Mouse (Mus musculus) testis, adult 2 months (tissue): Measurements from ENCODE around the gene Sema4d. TPM values are rescaled to one million over a fixed set of nuclear protein-coding genes. Genes with fewer than 3 reads are reported as not detected.

Experiments
- H3K27ac ChIP-seq: fragments of 200-500 bp; 2 replicates; pipeline ENCODE4 v1.5.1; 2012; ENCODE audit warnings: low read depth, low read length; ENCODE audit not compliant: control insufficient read depth, insufficient read depth
- H3K27me3 ChIP-seq: fragments of 200-500 bp; 2 replicates; pipeline ENCODE4 v1.6.1; 2012; ENCODE audit warnings: mild to moderate bottlenecking, low read length, moderate library complexity; ENCODE audit not compliant: control insufficient read depth, insufficient read depth
- H3K36me3 ChIP-seq: fragments of 200-500 bp; 2 replicates; pipeline ENCODE4 v1.6.1; 2012; ENCODE audit warnings: mild to moderate bottlenecking, low read length; ENCODE audit not compliant: control insufficient read depth, insufficient read depth
- H3K4me1 ChIP-seq: fragments of 200-500 bp; 2 replicates; pipeline ENCODE4 v1.6.1; 2012; ENCODE audit warnings: low read length; ENCODE audit not compliant: control insufficient read depth, insufficient read depth
- H3K4me3 ChIP-seq: fragments of 200-500 bp; 2 replicates; pipeline ENCODE4 v1.5.1; 2012; ENCODE audit warnings: low read depth, mild to moderate bottlenecking, low read length, moderate library complexity, mixed read lengths; ENCODE audit not compliant: control insufficient read depth
- CTCF ChIP-seq: fragments of 200-500 bp; IDR thresholded peaks from 2 replicates; pipeline ENCODE4 v1.5.1; 2012; ENCODE audit warnings: low read depth, mild to moderate bottlenecking, inconsistent platforms, low read length, moderate library complexity; ENCODE audit not compliant: control insufficient read depth, insufficient read depth, insufficient replicate concordance
- POLR2A ChIP-seq: fragments of 200-500 bp; IDR thresholded peaks from 2 replicates; pipeline ENCODE4 v1.6.1; 2012; ENCODE audit warnings: low read depth, mild to moderate bottlenecking, inconsistent platforms, low read length, moderate library complexity; ENCODE audit not compliant: control insufficient read depth
- polyA plus RNA-seq: library from polyadenylated mRNA; depleted of rRNA; stranded (reverse); fragments of >200 nt; gene quantifications from 2 replicates; pipeline ENCODE4 v1.2.3, GENCODE M21; 2012

Sema4d gene
- polyA plus RNA-seq, 1 experiment: 1.4 TPM

GRCm38 (mm10) chr13:51737949-51738513 is 55.5 kb downstream of the Sema4d start:
- no peak overlapping the region for H3K27ac ChIP-seq
- TF ChIP-seq CTCF: no peak
- TF ChIP-seq POLR2A: no peak
- H3K4me3 ChIP-seq: no peak overlapping the region
- H3K27me3 ChIP-seq: no peaks in the 10 kb centered on the region
- H3K36me3 ChIP-seq: no peaks in the 10 kb centered on the region
- no peaks in the 10 kb centered on the region; the same call in 1 of the 2 replicates for H3K4me1 ChIP-seq

GRCm38 (mm10) chr13:51737033-51737948 is 56.3 kb downstream of the Sema4d start:
- no peak overlapping the region for H3K4me3 ChIP-seq
- H3K27me3 ChIP-seq: no peaks in the 10 kb centered on the region
- H3K36me3 ChIP-seq: no peaks in the 10 kb centered on the region
- no peak for TF ChIP-seq POLR2A
- TF ChIP-seq CTCF: no peak
- H3K27ac ChIP-seq: no peak overlapping the region
- no peaks in the 10 kb centered on the region; the same call in 1 of the 2 replicates for H3K4me1 ChIP-seq

- Histone ChIP-seq H3K4me3 (no peak overlapping the region), H3K27ac (no peak overlapping the region), H3K27me3 (no peaks in the 10 kb centered on the region), H3K36me3 (no peaks in the 10 kb centered on the region), H3K4me1 (no peaks in the 10 kb centered on the region; the same call in 1 of the 2 replicates)
- TF ChIP-seq POLR2A: no peak
- TF ChIP-seq CTCF: no peak
Measured at GRCm38 (mm10) chr13:51736007-51736911, 57.3 kb downstream of the Sema4d start.

- no peaks in the 10 kb centered on the region; the same call in 1 of the 2 replicates for H3K4me1 ChIP-seq
- no peaks in the 10 kb centered on the region for H3K36me3 ChIP-seq
- H3K27me3 ChIP-seq: no peaks in the 10 kb centered on the region
- H3K4me3 ChIP-seq: no peak overlapping the region
- TF ChIP-seq POLR2A: no peak
- TF ChIP-seq CTCF: no peak
- no peak overlapping the region for H3K27ac ChIP-seq
Measured at GRCm38 (mm10) chr13:51734556-51734955, 59.0 kb downstream of the Sema4d start.

- H3K36me3 ChIP-seq: no peaks in the 10 kb centered on the region
- TF ChIP-seq CTCF (no peak), POLR2A (no peak)
- no peaks in the 10 kb centered on the region; the same call in 1 of the 2 replicates for H3K4me1 ChIP-seq
- H3K27ac ChIP-seq: no peak overlapping the region
- no peak overlapping the region for H3K4me3 ChIP-seq
- no peaks in the 10 kb centered on the region for H3K27me3 ChIP-seq
Measured at GRCm38 (mm10) chr13:51732097-51732664, 61.4 kb downstream of the Sema4d start.

GRCm38 (mm10) chr13:51731474-51731873 is 62.1 kb downstream of the Sema4d start:
- Histone ChIP-seq H3K36me3 (no peaks in the 10 kb centered on the region), H3K27me3 (no peaks in the 10 kb centered on the region), H3K4me1 (no peaks in the 10 kb centered on the region), H3K4me3 (no peak overlapping the region), H3K27ac (no peak overlapping the region)
- TF ChIP-seq CTCF (no peak), POLR2A (no peak)

GRCm38 (mm10) chr13:51729887-51730361 is 63.6 kb downstream of the Sema4d start:
- H3K4me1 ChIP-seq: no peaks in the 10 kb centered on the region
- no peak for TF ChIP-seq CTCF
- TF ChIP-seq POLR2A: no peak
- no peaks in the 10 kb centered on the region for H3K36me3 ChIP-seq
- no peaks in the 10 kb centered on the region for H3K27me3 ChIP-seq
- no peak overlapping the region for H3K27ac ChIP-seq
- H3K4me3 ChIP-seq: no peak overlapping the region
